Mouse (Mus musculus): ENCODE data around the gene Clba1. TPM values are rescaled to one million over a fixed set of nuclear protein-coding genes. Genes with fewer than 3 reads are reported as not detected.

Gene Clba1
- total RNA-seq, 2 experiments from 2014 or later, result 0.31 to 0.64 TPM

DNA sequence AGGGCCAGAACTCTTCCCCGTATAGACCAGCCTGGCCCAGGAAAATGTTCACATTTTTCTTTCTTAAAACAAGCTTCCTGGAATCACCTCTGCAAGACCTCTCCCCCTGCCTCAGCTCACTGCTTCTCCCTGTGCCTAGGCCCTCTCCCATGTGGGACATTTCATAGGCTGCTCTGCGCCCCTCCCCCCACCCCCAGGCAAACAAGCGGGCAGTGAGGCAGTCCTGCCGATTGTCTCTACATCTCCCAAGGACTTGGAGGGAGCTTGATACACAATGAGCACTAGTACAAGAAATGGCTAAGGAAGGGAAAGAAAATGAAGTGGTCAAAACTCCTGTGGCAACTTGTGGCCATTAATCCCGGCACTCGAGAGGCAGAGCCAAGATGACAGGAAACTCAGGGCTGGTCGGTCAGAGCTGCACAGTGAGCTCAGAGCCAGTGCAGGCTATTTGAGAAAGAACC, 14.4 kb upstream of the Clba1 start:
- intact Hi-C loops (cut with DNase I), result no loop called here
- DNase-seq, result no peak

DNA sequence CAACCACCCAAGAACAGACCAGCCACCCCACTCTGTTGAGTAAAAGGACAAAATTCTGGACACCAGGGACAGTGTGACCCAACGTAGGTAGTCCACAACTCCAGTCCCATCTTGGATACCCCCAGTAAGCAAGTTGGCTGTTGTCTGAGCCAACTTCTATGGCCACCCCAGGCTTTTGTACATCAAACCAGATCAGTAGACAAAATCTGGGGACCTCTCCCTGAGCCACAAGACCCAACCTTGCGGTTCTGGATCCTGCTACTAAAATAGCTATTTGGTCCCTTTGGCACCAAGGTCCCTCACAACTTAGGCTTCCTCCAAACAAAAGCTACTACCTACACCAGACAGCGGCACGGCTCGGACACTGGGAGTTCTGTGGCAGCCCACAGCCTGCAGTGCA, 13.7 kb upstream of the Clba1 start:
- intact Hi-C loops (cut with DNase I), result no loop called here
- no peak for DNase-seq

DNA sequence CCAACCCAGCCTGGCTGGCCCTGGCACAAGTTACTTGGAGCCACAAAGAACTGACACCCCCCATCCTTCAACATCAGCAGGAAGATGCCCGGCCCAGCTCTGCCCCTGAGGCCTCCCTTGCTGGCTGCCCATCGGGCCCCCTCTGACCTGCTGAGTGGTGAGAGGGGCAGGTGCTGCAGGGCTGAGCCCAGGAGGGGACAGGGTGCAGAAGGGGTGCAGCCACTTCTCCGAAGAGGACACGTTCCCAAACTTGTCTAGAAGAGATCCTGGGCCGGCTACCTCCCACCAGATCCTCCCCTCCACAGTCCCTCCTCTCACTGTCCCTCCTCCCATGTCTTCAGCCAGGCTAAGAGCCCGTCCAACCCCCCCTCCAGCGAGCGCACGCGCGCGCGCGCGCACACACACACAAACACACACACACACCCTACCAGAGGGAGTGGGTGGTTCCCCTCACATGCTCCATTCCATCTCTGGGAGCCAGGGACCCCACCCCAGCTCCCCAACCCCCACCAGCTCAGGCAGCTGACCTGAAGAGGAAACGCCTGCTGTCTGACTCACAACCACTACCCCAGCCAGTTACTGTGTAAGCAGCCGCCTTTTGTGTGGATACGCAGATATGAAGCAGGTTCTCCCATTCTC, 13.2 kb upstream of the Clba1 start:
- intact Hi-C loops (cut with DNase I), result no loop called here
- peak; percentile 47 to 58 for DNase-seq

DNA sequence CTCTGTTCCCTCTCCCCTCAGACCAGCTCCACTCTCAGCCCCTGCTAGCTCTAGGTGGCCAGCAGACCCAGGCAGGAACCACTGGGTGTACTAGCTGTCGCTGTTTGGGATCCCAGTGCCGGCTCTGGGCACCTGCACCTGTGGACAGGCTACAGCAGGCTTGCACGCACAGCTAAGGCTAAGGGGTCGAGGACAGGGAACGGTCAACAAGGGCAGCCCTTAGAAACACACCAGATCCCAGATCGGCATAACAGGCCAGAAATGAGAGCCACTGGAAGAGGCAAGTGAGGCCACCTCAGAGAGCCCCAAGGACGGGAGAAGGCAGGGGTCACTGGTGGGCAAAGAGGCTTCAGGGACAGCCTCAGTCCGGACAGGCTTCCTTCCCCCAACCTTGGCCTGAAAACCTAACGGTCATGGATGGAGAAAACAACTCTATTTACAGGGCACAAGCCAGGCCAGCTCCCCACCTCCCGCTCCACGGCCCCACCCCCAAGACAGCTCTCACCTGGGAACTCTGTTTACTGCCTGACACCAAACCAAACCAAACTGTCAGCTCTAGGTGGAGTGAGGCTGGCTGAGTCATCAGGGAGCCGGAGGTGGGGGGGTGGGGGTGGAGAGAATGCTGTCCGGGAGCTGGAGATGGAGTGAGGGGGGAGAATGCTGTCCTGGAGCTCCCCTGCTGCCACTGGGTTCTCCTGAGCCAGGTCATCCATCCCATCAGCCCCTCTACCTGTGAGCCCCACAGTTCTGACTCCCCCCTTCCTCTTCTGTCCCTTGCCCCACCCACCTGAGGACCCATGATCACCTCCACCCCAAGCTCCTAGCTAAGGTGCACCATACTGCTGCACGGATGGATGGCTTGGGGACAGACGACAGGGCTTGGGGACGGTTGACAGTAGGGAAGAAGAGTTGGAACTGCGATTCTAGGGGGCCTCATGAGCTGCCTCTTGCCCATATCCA, 11.9 kb upstream of the Clba1 start:
- intact Hi-C loops (cut with DNase I), result no loop called here
- no peak for DNase-seq

DNA sequence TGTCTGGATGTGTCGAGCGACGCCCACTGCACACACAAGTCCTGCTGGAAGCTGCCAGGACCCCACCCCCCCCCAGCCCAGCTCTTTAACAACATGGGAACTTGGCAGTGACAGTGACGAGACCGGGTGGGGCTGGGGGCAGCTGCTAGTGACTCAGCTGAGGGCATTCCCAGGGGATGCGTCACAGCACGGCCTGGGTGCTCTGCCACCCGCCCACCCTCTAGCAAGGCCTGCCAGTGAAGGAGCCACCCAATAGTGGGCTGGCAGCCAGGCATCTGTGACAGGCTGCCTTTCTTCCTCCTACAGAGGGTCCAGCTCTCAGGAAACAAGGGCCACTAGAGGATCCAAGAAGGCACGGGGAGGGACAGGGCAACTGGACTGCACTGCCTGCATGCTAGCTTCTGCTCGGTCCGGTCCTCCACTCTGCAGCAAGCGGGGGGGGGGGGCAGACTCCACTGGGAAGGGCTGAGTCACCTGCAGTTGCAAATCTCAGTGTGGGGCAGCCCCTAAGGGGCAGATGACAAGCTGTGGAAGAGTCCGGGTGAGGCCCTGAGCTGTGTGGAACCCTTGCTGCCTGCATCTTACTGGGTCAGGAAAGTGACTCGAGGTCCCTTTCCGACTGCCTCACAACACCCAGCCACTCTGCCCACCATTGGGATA, 10.9 kb upstream of the Clba1 start:
- DNase-seq, result peak; percentile 37 to 41
- intact Hi-C loops (cut with DNase I), result no loop called here

DNA sequence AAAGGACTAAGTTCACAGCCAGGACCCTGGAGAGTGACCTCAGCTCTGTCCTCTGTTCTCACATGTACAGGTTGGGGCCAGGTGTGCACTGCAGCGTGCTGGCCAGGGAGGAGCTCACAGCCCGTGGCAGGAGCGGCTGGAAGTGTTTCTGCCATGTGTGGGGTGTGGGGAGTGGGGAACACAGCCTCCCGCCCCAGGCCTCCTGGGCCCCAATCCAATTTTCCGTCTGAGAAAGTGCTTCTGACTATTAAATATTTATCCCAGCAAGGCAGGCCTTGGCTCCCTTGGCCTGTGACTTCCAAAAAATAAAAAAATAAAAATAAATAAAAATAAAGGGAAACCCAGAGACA, 10.4 kb upstream of the Clba1 start:
- intact Hi-C loops (cut with DNase I), result no loop called here
- peak in 1 of 2 experiments; percentile 29 for DNase-seq

DNA sequence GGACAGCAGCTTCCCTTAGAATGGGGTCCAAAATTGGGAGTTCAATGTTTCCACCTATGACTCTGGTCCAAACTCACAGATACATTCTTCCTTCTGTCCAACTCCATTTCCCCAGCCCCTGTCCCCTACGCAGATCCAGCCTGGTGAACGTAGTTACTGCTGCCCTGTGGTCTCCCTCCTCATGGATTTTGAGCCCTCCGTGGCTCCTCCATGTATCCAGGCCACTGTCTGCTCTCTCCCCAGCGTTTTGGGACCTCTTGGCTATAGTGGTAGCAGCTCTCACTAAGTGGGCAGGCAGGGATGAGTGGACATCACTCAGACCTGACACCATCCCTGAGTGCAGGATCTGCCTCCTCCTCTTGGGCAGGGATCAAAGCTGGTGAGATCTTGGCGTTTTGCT, 10.0 kb upstream of the Clba1 start:
- DNase-seq, result no peak
- intact Hi-C loops (cut with DNase I), result no loop called here

DNA sequence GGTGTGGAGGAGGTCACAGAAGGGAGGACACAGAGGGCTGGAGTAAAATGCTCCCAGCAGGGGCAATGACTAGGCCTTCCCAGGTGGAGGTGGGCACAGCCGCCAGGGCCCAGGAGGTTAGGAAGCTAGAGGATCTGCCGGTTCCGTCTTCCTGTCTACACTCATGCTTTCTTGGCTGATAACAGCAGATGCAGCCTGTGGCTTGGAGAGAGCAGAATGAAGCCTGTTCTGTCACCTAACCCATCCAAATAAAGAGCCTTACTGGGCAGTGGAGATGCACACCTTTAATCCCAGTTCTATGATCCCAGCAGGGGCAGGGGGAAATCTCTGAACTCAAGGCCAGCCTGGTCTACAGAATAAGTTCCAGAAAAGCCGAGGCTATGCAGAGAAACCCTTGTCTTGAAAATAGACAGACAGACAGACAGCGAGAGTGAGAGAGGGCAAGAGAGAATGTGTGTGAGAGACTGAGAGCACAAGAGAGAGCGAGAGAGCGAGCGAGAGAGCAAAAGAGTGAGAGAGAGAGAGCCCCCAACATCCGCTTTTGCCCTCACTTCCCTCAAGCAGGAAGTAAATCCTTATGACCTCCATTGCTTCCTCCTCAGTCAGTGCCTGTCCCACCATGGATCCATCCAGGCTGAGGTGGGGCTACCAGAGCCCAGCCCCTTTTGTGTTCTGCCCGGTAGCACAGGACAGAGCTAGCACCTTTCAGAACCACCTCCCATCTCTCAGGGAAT, 9.3 kb upstream of the Clba1 start:
- DNase-seq, result peak in 1 of 2 experiments; percentile 2
- intact Hi-C loops (cut with DNase I), result no loop called here

DNA sequence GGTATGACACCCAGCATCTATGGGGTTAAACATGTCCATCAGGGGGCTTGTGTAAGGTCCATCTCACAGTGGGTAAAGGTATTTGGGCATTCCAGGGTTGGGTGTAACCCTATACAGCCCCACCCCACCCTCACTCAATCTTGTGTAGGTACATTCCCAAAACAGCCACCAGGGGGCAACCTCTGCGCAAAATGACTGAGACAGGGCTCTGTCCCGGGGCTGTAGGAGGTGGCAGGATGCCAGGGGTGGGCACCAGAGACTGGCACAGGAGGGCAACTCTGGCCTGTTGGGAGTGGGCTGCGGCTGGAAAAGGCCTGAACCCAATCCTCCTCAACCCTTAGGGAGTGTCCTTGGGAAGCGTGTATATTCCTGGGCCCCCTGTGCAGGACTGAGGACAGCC, 8.3 kb upstream of the Clba1 start:
- intact Hi-C loops (cut with DNase I), result loop anchor here (1.0 kb wide), 1 partner anchor 44 kb away; no protein-coding TSS in a partner anchor
- peak; percentile 48 to 53 for DNase-seq

DNA sequence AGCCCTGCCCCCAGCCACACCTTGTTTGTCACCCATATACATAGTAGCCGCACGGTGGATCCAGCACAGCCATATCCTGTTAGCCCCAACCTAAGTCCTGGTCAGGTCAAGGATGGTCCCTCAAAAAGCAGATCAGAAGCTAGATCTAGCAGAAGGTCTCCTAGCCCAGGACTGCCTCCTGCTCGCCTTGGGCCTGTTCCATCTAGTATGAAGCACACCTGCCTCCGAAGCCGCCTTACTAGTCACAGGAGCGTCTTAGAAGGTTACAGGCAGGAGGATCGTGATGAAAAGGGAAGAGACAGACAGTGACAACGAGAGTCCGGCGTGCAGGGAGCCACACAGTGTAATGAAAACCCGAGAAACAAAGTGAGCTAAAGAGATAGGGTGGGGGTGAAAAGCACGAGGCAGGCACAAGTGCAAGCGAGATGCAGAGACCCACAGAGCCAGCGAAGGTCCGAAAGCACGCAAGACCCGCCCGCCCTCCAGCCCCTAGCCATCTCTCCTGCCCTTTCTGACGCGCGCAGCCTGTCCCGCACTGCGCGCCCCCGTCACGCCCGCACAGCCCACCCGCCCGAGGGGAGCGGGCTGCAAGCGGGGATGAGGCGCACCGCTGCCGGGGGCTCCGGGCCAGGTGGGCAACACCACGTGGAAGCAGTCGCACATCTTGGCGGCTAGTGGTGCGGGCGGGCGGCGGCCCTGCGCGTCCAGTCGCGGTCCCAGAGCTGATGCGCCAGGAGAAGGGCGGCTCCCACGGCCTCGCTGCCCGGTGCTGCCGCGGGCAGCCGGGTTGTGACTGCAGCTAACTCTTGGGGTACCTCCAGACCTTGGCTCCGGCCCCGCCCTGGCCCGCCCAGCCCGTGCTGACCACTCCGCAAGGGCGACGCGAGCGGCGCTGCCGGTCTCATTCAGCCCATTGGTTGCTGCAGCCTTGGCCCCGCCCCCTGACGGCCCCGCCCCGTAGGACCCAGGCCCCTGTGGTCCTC, 6.6 kb upstream of the Clba1 start, which contains the start of gene Ahnak2:
Gene Ahnak2 (minus strand): TSS at position 794 of the 983 bp plus-strand sequence.
- no peak for DNase-seq
- intact Hi-C loops (cut with DNase I), result no loop called here

DNA sequence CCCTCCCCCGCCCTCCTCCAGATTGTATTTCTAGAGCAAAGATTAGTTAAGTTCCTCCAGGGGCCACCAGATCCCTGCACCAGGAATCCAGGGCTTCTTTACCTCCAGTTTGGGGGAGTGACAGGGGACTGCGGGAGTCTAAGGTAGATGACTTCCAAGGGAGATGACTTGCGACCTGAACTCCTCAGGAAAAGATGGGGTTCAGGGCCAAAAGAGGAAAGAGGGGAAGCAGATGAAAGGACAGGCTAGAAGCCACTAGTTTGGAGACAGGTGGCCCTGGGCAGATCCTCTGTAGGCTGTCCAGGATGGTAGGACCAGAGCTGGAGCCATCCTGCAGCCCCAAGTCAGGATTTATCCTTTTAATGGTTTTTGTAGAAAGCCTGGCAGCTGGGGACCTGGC, 5.8 kb upstream of the Clba1 start:
- DNase-seq, result no peak

DNA sequence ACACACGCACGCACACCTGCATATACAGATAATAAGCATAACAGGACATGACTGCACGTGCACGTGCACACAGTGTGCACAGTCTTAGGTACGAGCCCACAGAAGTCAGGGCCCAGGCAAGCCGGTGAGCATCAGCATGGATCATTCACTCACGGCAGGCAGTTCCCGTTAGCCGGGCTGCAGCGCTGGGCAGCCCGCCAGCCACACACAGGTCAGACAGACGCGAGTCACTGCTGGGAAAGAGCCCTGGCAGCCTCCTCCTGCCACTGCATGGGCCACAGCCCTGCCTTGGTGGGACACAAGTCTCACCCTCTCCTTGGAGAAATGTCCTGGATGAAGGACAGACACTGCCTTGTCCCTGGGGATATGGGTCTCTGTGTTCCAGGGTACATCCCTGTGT, 4.7 kb upstream of the Clba1 start:
- no peak for DNase-seq
- intact Hi-C loops (cut with DNase I), result no loop called here

More for the DNA sequence above, 5.8 kb upstream of the Clba1 start:
- intact Hi-C loops (cut with DNase I), result no loop called here

DNA sequence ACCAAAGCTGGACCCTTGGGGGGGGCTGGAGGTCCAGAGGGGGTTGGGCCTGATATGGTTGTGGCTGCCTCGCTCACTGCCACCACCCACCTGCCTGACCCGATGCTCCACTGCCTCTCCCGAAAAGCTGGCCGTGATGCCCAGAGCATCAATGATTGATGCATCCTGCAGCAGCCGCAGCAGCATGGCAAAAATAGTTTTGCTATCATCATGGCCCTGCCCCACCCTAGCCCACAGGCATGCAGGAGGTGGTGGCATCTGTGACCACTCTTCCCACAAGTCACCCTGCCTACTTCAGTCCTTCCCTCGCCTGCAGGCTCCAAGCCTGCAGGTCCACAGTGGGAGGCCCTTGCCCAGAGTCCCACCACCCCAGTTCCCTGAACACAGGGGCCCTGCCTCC, 2.7 kb upstream of the Clba1 start:
- intact Hi-C loops (cut with DNase I), result no loop called here
- DNase-seq, result peak in 1 of 2 experiments; percentile 2

DNA sequence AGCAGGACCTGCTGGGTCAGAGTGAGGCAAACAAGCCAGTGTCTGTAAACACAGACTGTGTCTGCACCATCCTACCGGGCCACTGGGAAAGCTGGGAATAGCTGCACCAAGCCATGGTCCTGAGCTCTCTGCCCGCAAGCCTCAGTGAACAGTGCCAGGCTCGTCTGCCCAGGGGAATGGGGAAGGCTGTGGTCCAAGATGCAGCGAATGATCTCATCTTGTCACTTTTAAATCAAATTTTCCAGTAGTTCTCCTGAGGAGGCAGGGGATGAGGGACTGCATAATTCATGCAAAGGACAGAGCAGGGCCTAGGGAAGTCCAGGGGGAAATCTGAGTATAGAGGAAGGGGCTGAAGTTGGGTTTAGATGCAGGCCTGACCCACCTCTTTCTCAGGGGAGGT, 941 bp upstream of the Clba1 start:
- intact Hi-C loops (cut with DNase I), result loop anchor here (2.0 kb wide), 1 partner anchor 21 kb away; the partner anchor contains the start of gene Cdca4
- DNase-seq, result no peak

DNA sequence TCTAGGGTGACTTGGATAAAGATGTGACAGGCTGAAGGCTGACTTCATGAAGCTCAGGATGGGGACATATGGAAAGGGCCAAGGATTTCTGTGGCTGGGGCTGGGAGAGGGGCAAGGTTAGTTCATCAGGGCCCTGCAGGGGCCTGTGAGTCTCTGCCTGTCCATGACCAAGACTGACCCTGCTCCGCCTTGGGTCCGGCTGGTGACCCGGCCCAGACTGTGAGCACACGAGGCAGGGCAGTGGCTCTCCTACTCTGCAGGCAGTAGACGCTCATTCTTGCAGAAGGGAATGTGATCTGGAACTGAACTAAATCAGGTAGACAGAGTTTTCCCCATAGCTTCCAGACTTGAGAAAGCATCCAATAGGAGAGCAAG, 538 bp upstream of the Clba1 start:
- no peak for DNase-seq
- intact Hi-C loops (cut with DNase I), result loop anchor here (2.0 kb wide), 1 partner anchor 21 kb away; the partner anchor contains the start of gene Cdca4

DNA sequence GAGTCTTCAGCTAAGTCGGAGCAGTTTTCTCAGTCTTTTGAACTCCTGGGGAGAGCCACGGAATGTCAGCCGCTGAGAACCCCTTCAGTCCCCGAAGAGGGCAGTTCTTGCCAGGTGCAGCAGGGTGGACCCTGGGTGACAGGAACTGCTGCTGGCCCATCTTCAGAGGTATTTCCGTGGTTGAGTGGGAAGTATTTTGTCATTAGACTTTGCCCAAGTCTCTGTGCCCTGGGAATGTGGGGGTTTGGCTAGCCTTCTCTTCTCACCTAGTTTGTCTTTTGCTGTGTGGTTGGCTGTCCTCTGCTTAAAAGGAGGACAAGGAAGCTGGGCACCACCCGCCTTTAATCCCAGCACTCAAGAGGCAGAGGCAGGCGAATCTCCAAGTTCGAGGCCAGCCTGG, 904 bp downstream of the Clba1 start:
- no peak for DNase-seq
- intact Hi-C loops (cut with DNase I), result loop anchor here (2.0 kb wide), 1 partner anchor 19 kb away; the partner anchor contains the start of gene Cdca4

DNA sequence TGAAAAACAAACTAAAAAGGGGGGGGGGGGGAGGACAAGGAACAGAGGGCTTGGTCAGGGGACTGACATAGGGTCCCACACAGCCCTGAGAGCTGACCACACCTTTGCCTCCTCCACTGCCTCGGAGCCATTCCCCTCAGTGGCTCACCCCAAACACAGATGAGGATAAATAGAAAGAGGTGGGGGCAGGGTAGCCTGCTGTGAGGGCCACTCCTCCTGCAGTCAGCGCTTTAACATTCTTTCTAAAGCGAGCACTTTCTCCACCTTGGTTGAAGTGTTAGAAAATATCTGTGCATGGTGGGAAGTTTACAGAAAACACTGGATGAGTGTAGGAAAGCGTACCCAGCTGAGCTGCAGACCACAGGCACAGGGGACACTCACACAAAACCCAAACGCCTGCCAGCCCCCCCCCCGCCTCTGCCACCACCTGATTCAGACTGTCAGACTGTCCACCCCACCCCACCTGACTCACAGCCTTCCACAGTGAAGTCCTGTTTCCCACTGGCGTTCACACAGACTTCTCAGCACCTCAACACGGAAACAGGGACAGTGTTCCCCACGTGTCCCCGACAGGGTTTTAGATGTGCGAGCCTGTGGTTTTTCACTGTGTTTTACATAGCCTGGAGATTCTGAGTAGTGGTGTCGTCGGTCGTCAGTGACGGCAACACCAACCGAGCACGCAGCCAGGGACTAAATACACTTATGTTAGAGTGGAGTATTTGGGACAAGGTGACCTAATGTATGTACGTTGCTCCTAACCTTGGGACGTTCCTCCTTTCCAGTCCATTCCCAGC, 1.6 kb downstream of the Clba1 start:
- intact Hi-C loops (cut with DNase I), result no loop called here
- no peak for DNase-seq

DNA sequence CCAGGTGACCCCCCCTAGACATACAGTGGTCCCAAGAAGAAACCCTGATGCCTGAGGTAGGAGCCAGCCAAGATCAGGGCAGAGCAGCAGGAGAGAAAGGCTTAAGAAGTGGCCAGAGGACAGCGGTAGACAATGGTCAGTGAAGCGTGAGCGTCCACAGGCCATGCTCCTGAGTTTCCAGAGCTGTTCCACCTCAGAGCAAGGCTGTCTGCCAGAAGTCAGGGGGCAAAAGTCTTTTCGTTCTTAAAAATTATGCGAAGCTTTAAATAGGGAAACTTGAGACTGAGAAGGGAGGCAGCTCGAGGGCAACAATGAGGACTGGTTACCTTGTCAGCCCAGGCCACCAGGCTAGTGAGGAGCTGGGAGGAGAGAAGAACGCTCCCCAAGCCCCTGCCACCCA, 4.6 kb downstream of the Clba1 start:
- no peak for DNase-seq
- intact Hi-C loops (cut with DNase I), result no loop called here

Measured in gastrocnemius, postnatal 36 days (tissue).